Mouse (Mus musculus): Measurements from ENCODE around the gene Sap30l. TPM values are rescaled to one million over a fixed set of nuclear protein-coding genes. Genes with fewer than 3 reads are reported as not detected.
"Not testable (repeated sequence)": the region's sequence is repeated elsewhere in the genome, so short reads cannot be mapped to it uniquely, and the experiment has no call there.

Sap30l gene
- total RNA-seq, 2 experiments from 2014 or later: 45.3 to 49.8 TPM

DNA sequence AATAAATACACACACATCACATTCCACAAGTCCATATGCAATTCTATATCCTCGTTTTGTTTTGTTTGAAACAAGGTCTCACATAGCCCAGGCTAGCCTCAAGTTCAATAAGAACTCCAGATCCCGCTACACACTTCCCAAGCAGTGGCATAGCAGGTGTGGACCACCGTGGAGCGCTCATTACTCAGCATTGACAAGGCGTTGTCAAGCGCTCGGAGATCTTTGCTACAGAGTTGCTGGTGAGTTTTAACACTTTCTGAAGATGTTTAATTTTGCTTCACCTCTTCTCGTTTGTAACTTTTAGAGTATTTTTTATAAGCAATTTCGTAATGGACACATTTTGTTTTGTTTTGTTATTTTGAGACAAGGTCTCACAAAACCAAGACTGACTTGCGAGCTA, 2.0 kb upstream of the Sap30l start:
- DNase-seq (ENCODE audit: low spot score in 2 of 2): no peak

DNA sequence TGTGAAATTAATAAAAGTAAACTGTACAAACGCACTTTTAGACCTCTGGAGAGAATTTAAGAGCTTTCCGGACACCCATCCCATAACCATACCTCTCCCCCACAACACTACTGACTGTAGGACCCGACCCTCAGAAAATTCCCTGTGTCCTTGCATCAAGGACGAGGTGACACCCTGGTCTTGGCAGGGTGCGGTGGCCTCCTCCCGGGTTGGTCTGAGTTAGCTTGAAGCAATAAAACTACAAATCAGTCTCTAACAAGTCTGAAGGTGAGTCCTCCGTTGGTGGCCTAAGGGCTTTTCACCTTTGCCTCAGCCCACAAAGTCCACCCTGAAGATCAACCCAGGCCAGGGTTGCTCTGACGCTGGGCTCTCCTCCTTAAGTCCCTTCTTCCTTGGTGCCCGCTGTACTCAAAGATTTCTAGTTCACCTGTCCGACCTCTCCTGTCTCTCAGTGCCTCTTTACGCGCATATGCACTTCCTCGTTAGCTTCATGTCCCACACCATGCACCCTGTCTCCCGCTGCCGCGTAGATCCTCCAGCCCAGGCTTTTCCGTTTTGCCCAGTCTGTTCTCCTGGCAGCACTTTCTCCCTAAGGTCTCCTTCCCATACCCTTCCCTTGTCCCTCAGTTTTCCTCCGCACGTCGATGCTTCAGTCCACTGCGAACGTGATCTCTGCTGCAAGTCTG, 1.0 kb upstream of the Sap30l start:
- no peak for DNase-seq (ENCODE audit: low spot score in 2 of 2)

DNA sequence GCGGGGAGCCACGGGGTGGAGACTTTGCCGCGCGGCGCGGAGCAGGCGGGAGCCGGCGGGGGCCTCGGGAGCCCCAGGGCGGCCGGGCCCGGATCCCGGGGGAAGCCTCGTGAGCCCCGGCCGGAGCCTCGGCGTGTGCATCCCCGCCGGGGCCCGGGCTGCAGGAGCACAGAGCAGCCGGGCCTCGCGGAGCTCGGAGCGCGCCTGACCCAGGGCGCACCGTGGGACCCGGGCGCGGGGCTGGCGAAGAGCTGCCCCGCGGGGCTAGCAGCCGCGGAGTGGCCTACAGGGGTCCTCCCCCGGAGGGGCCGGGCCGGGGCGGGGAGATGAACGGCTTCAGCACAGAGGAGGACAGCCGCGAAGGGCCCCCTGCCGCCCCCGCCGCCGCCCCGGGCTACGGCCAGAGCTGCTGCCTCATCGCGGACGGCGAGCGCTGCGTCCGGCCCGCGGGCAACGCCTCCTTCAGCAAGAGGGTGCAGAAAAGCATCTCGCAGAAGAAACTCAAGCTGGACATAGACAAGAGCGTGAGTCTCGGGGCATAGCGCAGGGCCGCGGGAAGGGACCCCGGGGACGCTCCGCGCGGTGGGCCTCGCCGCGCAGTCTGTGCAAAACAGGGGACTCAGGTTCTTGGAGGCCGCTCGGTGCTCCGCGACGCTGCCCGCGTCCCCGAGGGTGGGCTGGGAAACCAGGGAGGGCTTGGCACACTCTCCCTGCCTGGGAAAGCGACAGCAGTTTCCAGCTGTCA, 501 bp downstream of the Sap30l start:
- DNase-seq (ENCODE audit: low spot score in 2 of 2): peak; percentile 33

DNA sequence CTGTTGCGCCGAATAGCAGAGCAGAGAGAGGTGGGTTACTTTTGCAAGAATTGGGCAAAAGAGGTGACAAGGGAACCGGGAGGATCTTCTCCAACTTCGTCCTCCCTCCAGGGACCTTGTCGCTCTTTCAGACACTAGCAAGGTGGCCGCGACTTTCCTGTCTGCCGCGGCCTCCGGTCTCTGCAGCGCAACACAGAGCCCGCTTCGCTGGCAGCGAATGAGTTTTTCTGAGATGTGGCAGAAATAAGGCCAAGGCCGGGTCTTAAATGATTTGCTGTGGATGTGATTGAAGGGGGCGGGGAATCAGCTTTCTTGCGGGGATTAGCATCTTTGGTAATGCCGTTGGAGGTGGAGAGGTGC, 1.1 kb downstream of the Sap30l start:
- no peak for DNase-seq (ENCODE audit: low spot score in 2 of 2)

DNA sequence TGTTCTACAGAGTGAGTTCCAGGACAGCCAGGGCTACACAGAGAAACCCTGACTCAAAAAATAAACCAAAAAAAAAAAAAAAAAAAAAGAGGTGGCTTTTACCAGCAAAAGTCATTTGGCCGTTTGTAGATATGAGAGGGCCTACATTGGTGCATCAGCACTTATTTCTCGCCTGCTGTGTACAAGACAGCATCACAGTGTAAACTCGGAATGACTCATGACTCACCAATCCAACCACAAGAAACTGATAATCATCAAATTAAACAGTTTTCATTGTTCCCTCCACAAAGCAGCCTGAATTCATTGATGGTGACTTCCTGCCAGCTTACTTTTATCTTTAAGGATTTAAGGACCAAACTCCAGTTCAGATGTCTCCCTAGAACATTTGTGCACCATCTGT, 3.6 kb downstream of the Sap30l start:
- no peak for DNase-seq (ENCODE audit: low spot score in 2 of 2)

DNA sequence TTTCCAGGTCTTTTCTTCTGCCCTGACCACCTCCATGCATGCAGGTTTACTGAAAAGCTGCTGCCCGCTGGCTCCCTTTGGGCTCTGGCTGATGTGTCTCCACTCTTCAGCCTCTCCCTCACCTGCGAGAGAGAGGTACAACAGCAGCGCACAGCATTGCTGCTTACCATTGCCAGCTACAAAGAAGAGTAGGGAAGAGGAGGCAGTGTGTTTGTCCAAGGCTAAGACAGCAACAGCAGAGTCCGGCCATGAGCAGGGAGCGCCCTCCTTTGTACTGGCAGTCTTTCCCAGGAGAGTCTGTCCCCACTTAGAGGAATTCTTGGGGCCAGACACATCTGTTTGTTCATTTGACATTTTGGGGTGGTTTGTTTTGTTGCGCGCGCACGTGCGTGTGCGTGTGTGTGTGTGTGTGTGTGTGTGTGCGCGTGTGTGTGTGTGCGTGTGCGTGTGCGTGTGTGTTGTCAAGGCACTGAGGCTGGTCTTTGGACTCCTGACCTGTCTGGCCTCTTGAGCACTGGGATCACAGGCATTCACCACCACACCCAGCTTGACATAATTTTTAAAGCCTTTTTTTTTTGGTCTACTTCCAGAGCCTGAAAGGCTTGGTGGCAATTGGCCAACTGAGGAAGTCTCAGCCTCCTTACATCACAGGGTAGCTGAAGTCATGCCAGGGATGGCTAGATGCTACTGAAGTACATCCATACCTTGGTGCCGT, 7.7 kb downstream of the Sap30l start:
- no peak for DNase-seq (ENCODE audit: low spot score in 2 of 2)

DNA sequence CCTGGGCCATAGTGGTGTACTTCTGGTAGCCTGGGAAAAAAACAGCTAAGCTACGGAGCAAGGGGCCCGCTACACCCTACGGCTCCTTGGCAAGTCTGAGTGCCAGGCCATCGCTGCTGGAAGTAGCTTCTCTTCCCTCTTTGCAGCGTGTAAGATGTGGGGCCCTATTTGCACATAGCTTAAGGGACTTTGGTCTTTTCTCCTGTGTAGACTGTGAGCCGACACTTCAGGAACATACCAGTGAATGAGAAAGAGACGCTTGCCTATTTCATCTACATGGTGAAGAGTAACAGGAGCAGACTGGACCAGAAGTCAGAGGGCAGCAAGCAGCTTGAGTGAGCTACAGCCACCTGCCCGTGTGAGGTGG, 8.3 kb downstream of the Sap30l start:
- no peak for DNase-seq (ENCODE audit: low spot score in 2 of 2)

DNA sequence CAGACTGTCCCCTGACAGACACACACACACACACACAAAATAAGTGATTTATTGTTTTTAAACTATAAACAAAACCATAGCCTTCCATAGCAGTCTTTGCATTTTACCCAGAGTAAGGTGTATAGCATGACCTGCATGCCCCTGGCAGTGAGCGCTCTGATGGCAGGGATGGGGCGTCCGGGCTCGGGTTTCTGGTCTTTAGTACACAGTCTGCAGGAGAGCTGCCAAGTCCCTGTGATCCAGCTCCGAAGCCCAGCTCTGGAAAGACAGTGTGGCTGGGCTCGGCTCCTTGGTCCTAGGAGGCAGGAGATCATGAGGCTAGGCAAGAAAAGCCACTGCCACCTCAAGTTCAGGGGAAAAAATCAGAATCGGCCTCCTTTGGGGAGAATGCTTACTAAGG, 9.6 kb downstream of the Sap30l start:
- no peak for DNase-seq (ENCODE audit: low spot score in 2 of 2)

DNA sequence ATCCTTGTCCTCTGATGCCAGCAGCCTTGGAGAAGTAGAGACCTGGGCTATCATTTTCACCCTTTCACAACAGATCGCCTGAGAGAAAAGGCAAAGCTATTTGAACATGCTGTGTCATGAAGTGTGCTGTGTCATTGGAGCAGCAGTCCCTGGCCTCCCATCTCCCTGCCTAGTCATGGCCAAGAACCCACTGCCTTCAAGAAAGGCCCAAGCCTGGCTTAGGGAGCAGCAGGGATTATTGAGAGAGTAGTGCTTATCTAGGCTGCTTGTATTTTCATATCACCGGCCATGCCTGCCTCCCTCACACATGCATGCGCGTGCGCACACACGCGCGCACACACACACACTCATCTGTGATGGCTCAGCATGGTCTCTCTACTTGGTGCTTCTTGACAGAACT, 10.8 kb downstream of the Sap30l start:
- DNase-seq (ENCODE audit: low spot score in 2 of 2): no peak

DNA sequence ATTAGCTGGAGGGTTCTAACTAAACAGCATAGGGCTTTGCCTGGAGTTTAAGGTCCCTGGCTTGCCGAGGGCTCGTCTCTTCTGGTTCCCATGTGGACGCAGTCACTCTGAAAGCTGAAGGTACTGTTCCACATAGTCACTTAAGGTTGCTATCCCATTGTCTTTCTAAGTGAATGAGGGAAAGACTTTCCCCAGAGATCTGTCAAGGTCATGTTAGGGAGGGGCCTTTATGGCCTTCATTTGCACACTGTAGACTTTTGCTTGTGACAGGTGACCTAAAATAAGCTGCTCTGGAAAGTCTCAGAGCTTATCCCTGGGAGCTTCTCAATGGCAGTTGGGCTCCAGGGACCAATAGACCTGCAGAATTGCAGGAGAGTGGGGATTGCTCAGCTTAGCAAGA, 12.2 kb downstream of the Sap30l start:
- DNase-seq (ENCODE audit: low spot score in 2 of 2): no peak

DNA sequence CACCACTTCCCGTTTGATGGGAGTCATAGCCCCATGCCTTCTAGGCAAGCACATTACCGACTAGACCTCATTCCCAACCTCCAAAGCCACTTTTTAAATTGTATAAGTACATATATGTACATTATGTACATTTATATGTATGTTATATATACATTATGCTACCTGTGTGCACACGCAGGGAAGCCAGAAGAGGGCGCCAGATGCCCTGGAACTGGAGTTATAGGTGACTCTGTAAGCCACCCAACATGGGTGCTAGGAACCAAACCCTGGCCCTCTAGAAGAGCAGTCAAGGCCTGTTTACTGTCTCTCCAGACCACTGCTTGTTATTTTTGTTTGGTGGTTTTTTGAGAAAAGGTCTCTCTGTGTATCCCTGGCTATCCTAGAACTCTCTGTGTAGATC, 16.8 kb downstream of the Sap30l start:
- DNase-seq (ENCODE audit: low spot score in 2 of 2): no peak

DNA sequence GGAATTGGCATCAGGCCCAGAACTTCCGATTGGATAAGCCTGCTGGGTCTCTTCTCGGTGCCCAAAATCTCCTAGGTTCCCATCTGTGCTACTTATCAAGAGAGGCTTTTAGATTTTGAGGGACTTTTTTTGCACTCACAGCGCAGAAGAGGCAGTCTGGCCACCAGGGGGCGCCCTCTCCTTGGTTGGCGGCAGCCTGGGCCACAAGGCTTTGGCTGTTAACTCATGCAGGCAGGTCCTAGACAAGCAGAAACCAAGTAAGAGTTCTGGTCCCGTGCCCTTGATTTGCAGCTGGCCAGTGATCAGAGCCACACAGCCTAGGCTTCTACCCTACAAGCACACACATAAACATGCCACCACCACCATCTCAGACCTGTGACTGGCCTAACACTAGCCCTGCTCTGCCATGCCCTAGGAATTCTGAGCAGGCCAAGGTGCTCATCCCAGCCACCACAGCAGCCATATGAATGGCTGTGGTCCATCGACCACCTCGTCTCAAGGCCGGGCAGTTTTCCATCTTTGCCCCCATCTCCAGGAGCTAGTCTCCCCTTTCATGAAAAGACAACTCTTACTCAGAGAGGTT, 18.7 kb downstream of the Sap30l start:
- DNase-seq (ENCODE audit: low spot score in 2 of 2): peak; percentile 77 to 82

DNA sequence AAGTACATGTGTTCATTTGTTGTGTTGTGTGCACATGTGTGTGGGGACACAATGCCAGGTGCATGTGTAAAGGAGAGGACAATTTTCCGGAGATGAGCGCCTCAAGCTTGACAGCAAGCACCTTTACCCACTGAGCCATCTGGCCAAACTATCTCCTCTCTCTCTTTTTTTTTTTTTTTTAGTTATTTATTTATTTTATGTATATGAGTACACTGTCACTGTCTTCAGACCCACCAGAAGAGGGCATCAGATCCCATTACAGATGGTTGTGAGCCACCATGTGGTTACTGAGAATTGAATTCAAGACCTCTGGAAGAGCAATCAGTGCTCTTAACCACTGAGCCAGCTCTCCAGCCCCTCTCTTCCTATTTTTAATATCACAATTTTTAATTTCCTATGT, 21.7 kb downstream of the Sap30l start:
- not testable (repeated sequence) for DNase-seq (ENCODE audit: low spot score in 2 of 2)

DNA sequence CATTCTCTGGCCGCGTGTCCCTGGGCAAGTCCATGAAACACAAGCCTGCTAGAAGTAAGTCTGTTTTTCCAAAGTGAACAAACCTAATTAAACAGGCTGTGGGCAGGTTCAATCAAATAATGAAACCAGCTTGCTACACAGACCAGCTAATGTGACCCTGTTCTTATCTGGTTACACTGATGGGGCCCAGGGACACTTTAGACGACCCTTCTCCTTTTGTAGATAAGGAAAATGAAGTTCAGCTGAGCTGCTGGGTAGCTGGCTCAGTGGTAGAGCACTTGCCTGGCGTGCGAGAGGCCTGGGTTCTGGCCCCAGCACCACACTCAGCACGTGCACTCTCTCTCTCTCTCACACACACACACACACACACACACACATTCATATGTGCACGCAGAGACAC, 22.3 kb downstream of the Sap30l start:
- DNase-seq (ENCODE audit: low spot score in 2 of 2): no peak

DNA sequence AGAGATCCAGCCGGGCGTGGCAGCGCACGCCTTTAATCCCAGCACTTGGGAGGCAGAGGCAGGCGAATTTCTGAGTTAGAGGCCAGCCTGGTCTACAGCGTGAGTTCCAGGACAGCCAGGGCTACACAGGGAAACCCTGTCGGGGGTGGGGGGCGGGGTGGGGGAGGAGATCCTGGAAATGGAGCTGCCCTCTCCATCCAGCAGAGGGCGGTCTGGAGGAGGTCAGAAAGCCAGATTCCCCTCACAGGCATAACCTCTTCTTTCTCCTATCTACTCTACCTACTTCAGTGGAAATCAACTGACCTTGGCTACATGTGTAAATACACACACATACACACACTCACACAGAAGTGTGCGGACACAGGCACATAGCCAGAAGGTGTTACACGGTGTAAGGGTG, 23.8 kb downstream of the Sap30l start:
- DNase-seq (ENCODE audit: low spot score in 2 of 2): not testable (repeated sequence)

DNA sequence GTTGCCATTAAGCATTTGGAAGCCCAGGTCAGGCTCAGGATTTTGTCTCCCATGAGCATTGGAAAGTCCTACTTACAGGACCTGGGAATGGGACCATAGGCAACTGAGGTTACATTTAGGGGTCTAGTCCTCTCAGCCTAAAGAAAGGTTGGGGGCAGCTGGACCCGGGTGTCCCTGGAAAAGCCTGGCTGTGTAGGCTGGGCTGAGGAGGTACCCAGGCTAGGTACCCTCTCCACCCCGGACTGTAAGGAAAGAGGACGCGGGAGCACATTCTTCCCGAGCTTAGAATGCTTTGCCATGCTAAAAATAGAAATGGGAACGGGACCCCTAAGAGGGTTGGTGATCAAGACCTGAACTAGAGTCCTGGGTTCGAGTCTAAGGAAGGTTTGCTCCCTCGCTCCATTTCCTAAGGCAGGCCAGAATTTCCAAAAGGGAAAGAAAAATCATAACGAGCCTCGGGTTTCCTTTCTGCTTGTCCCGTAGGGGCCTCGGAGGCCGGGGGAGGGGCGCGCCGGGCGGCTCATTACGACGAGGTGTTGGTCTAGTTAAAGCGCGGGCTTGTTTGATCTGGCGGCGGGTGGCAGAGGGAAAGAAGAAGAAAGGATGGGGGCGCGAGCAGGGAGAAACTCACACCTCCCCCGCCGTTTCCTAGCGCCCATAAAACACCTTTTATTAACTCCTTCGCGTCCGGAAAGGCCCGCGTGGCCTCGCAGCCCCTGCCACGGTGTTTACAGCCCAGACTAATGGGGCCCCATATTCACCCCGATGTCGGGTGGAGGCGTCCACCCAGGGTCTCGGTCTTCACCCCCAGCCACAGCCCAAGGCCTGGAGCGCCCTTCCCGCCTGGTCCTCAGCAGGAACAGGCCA, 25.8 kb downstream of the Sap30l start:
- no peak for DNase-seq (ENCODE audit: low spot score in 2 of 2)

DNA sequence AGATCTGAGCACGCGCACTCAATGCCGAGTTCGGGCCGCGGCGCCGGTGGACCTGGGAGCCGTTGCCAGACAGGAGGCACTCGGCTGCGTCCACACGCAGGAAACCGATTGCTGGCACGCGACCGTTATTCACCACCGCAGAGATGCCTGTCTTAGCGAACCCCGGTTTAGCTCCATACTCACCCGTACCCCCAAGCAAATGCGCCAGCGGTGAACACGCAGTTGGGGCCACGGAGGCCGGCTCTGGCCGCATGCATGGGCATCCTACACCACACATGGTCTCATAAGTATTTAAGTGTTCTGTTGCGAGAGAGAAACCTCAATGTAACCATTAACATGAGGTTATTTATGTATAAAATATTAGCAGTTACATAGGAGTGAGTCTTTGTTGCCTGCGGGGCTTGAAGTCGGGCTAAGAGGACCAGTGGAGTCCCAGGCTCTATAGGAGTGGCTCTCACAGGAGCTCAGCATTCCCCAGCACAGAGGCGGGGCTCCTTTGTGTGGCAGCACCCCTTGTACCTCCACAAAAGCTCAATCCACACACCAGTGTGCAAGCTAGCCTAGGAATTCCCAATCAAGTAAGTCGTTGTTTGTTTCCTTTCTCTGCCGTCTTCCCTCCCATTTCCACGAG, 26.6 kb downstream of the Sap30l start:
- no peak for DNase-seq (ENCODE audit: low spot score in 2 of 2)

DNA sequence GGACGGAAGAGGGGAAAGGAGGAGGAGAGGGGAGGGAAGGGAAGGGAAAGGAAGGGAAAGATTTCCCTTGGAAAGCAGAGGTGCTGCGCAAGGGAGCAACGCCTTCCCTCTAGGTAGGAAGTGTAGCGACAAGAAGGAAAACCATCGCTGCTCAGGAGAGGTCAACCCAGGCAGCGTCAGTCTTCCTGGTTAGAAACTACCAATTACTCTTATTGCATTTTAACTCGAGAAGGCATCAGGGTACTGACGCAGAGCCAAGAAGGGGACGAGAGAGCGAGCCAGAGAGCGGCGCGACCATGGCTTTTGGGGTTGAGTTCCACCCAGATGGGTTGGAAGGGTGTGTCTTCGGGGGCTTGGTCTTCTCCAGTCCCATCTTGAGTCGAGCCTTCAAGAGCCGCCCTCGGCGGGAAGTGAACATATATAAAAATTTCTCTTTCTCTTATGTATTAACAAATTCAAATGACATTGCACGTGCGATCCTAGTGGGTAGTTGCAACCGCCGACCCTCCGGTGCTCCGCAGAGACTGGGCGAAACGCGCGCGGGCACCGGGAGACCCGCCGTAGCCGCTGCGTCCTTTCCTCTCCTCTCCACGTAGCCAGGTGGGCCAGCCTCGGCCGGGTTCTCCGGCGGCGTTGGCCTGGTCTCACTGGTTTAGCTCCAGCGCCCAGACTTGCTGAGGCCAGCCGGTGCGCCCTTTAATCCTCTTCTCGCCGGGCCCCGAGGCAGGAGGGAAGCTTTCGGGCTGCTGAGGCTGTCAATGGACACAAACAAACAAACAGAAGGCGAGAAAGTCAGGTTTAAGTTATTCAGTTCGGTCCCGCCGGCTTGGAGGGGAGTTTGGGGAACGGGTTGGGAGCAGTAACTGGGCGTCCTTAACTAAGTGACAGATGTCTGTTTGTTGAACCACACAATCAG, 27.8 kb downstream of the Sap30l start:
- DNase-seq (ENCODE audit: low spot score in 2 of 2): no peak
